14 mouse cellular contexts compared by ENCODE assay signal in genomic region chr17:5660317-5661080, GRCm38 (mm10).
DNase-seq lines count a peak whose midpoint lies in the region; ATAC-seq lines count a peak whose summit lies in the region.
"Had no signal": no experiment of that assay in that cellular context is flagged by ENCODE, and none has a peak within 500 bp of the region (broad histone marks: within the 10 kb centered on the region; RNA-seq: fewer than 3 reads in every experiment).

No protein-coding gene starts in this region.

- H3K4me1 ChIP-seq in midbrain, embryonic 11.5 days (ENCODE audit: control insufficient read depth, insufficient read depth, low read length) = peaks cover 8% of the 10 kb centered on the region; the same call in 1 of the 2 replicates
- no peaks in the 10 kb centered on the region for H3K4me1 ChIP-seq in midbrain, embryonic 15.5 days
- peaks cover 10% of the 10 kb centered on the region; the same call in 1 of the 2 replicates for H3K4me1 ChIP-seq in hindbrain, embryonic 13.5 days (replicated peaks)
- H3K4me1 ChIP-seq: heart, embryonic 13.5 days; hindbrain, embryonic 15.5 days; limb, embryonic 12.5 days had no signal

- peak; percentile 61; the same call in 1 of the 2 replicates for ATAC-seq in midbrain, embryonic 11.5 days (ENCODE audit: low FRiP score)
- ATAC-seq in midbrain, embryonic 15.5 days (replicated peaks) = no peak
- peak; percentile 54; the same call in 1 of the 2 replicates for ATAC-seq in hindbrain, embryonic 13.5 days (ENCODE audit: low FRiP score)
- ATAC-seq: Patski had no signal

- H3K9me3 ChIP-seq in midbrain, embryonic 11.5 days (ENCODE audit: control insufficient read depth, low read length) = no peaks in the 10 kb centered on the region
- H3K9me3 ChIP-seq in midbrain, embryonic 15.5 days = no peaks in the 10 kb centered on the region
- no peaks in the 10 kb centered on the region for H3K9me3 ChIP-seq in hindbrain, embryonic 13.5 days
- H3K9me3 ChIP-seq: heart, embryonic 13.5 days; hindbrain, embryonic 15.5 days; limb, embryonic 12.5 days had no signal

- H3K9ac ChIP-seq in midbrain, embryonic 11.5 days (ENCODE audit: low read length) = no peak overlapping the region
- no peak overlapping the region for H3K9ac ChIP-seq in midbrain, embryonic 15.5 days
- no peak overlapping the region for H3K9ac ChIP-seq in hindbrain, embryonic 13.5 days
- H3K9ac ChIP-seq: heart, embryonic 13.5 days; hindbrain, embryonic 15.5 days; limb, embryonic 12.5 days had no signal

- no peaks in the 10 kb centered on the region for H3K27me3 ChIP-seq in midbrain, embryonic 11.5 days (ENCODE audit: control insufficient read depth, insufficient read depth, low read length)
- H3K27me3 ChIP-seq in midbrain, embryonic 15.5 days (replicated peaks) = no peaks in the 10 kb centered on the region
- no peaks in the 10 kb centered on the region for H3K27me3 ChIP-seq in hindbrain, embryonic 13.5 days
- H3K27me3 ChIP-seq: heart, embryonic 13.5 days; hindbrain, embryonic 15.5 days; limb, embryonic 12.5 days; Patski had no signal

- no peak overlapping the region for H3K4me3 ChIP-seq in midbrain, embryonic 11.5 days (ENCODE audit: low read depth, low read length)
- H3K4me3 ChIP-seq in midbrain, embryonic 15.5 days = no peak overlapping the region
- no peak overlapping the region for H3K4me3 ChIP-seq in hindbrain, embryonic 13.5 days
- H3K4me3 ChIP-seq: heart, embryonic 13.5 days; hindbrain, embryonic 15.5 days; limb, embryonic 12.5 days had no signal

- WGBS in midbrain, embryonic 11.5 days = 20% methylated on average over 8 of the region's 8 CpGs
- 27% methylated on average over 8 of the region's 8 CpGs for WGBS in midbrain, embryonic 15.5 days
- WGBS in hindbrain, embryonic 13.5 days = 28% methylated on average over 8 of the region's 8 CpGs

- no peaks in the 10 kb centered on the region for H3K36me3 ChIP-seq in midbrain, embryonic 11.5 days (ENCODE audit: control insufficient read depth, insufficient read depth, low read length)
- H3K36me3 ChIP-seq in midbrain, embryonic 15.5 days (replicated peaks) = no peaks in the 10 kb centered on the region
- no peaks in the 10 kb centered on the region for H3K36me3 ChIP-seq in hindbrain, embryonic 13.5 days
- H3K36me3 ChIP-seq: heart, embryonic 13.5 days; hindbrain, embryonic 15.5 days; limb, embryonic 12.5 days had no signal

- H3K27ac ChIP-seq in midbrain, embryonic 11.5 days (ENCODE audit: low read depth, low read length) = no peak overlapping the region; the same call in 1 of the 2 replicates
- H3K27ac ChIP-seq in midbrain, embryonic 15.5 days = no peak overlapping the region
- peak overlapping the region; percentile 52; the same call in 1 of the 2 replicates for H3K27ac ChIP-seq in hindbrain, embryonic 13.5 days
- H3K27ac ChIP-seq: heart, embryonic 13.5 days; hindbrain, embryonic 15.5 days; limb, embryonic 12.5 days had no signal

- DNase-seq in midbrain, embryonic 11.5 days (ENCODE audit: low spot score, missing footprints) = peak; percentile 87
- DNase-seq in embryo, embryonic 11 days = peak; percentile 8
- DNase-seq in B cell, adult 2 months = no peak
- no peak for DNase-seq in thymus, postnatal 14 days
- DNase-seq in kidney, adult 18-20 months = no peak
- DNase-seq: adrenal gland, postnatal 10 days; gastrocnemius, postnatal 10 days; thymus, postnatal 25 days had no signal

- no peak overlapping the region for H3K4me2 ChIP-seq in midbrain, embryonic 11.5 days
- H3K4me2 ChIP-seq in midbrain, embryonic 15.5 days = no peak overlapping the region
- no peak overlapping the region for H3K4me2 ChIP-seq in hindbrain, embryonic 13.5 days
- H3K4me2 ChIP-seq: heart, embryonic 13.5 days; hindbrain, embryonic 15.5 days; limb, embryonic 12.5 days had no signal

Comparison
In these comparisons a context has a peak if more than half of its experiments do, and no peak if none do; other contexts are left out.
1. DNase-seq: peak in midbrain, embryonic 11.5 days (single experiment) and embryo, embryonic 11 days (single experiment); none in B cell, adult 2 months (0 of 2), thymus, postnatal 14 days (single experiment) and kidney, adult 18-20 months (single experiment).